Mouse (Mus musculus) bone marrow, adult 2 months (tissue): Measurements from ENCODE around the gene Ctsd.

Experiments used
- CTCF ChIP-seq: fragments of 200-500 bp; IDR thresholded peaks from 2 replicates; pipeline ENCODE4 v1.5.1; 2011; ENCODE audit warnings: low read length, control low read depth; ENCODE audit not compliant: control insufficient read depth, insufficient read depth
- POLR2A ChIP-seq: fragments of 200-500 bp; IDR thresholded peaks from 2 replicates; pipeline ENCODE4 v1.6.1; 2011; ENCODE audit warnings: low read depth, mild to moderate bottlenecking, control low read depth, low read length, borderline replicate concordance; ENCODE audit not compliant: control insufficient read depth

- no peak for TF ChIP-seq CTCF
- TF ChIP-seq POLR2A, result no peak
Observed at GRCm38 (mm10) chr7:142373039-142373438, 14.8 kb downstream of the Ctsd start.
